Mouse (Mus musculus) mouse trophoblast stem cell (cell line): ENCODE results near the gene Mgat3.

Source experiments
- in situ Hi-C, 2 experiments: fragments of 300-500 bp; cut with MseI, MboI; formaldehyde crosslinking; loops; 2 replicates in 1 of 2; 3 replicates in 1 of 2; pipeline ENCODE4 v1.15.1; 2025

Mgat3 gene

GRCm38 (mm10) chr15:80259406-80260045 lies 86.0 kb downstream of the Mgat3 start:
- in situ Hi-C loops, result no loop called here

- in situ Hi-C loops, result no loop called here
These were observed 87.2 kb downstream of the Mgat3 start for GRCm38 (mm10) chr15:80260677-80261076.

DNA sequence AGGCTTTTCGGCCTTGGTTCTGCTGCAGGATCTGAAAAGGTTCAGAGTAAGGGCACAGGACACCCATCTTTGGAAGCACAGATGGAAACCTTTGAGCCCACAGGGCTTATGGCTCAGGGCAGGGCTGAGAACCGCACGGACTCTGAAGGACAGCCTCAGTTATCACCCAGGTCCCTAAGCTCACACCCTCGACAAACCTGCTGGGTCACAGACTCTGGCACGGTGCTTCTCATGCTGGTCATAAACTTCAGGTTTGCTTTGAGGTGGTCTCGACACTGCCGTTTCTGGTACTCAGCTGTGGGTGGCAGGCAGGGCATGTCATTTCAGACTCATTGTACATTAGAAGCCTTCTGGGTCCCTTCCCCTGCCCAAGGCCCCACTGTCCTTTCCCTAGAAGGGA lies 87.6 kb downstream of the Mgat3 start:
- in situ Hi-C loops, result no loop called here

DNA sequence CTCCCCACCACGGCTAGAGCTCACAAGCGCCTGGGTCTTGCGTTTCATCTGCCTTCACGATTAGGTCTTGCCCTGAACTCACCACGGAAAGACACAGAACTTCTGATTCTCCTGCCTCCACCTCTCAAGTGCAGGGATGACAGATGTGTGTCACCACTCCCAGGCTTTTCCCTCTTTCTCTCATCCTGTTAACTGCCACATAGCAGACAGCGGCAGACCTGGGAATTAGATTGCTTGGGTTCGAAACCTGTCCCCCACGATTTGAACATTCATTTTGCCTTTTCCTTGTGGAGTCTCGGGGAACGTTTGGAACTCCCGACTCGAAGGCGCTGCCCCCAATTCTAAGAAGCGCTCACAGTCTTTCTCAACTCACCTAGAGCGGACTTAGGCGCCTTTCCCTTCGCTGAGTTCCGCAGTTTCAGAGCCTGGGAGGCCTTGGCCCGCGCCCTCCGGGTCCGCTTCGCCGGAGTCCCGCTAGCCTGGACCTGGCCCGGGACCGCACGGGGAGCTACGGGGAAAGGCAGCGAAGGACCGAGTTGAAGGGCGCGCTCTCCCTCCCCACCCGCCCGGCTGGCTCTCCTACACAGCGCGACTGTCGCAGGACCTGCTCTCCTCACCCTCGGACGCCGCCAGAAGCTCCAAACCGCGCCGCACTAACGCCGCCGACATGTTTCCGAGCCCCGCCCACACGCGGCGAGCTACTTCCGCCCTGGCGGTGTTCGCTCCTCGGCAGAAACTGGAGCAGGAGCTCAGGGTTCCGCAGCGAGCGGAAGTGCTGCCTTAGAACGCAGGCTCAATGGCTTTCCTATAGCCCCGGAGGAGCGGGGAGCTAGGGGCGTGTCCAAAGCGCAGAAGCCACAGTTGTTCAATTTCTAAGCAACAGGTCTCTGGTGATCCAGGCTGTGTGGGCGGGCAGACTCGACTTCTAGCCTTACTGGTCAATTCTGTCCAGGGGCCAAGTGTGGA lies 90.4 kb downstream of the Mgat3 start, which contains the start of gene Rps19bp1:
Rps19bp1 (minus strand) TSS at position 706 of the 966 bp plus-strand sequence.
- in situ Hi-C loops, result no loop called here
